Mouse (Mus musculus): ENCODE measurements around the gene Rsrc2. TPM values are rescaled to one million over a fixed set of nuclear protein-coding genes. Genes with fewer than 3 reads are reported as not detected.

Gene Rsrc2
- total RNA-seq, 1 experiment: 106 TPM

- H3K27ac ChIP-seq (ENCODE audit: insufficient read depth, low read depth, low read length, poor library complexity, severe bottlenecking): no peak overlapping the region
- in situ Hi-C loops (cut with MboI; ENCODE audit: low sequenced_read_pairs in 2 of 2, unreplicated experiment in 2 of 2): no loop called here
- TF ChIP-seq ZC3H11A (IDR thresholded peaks at IDR 0.05; ENCODE audit: borderline replicate concordance, low read depth, low read length) (no peak), HCFC1 (IDR thresholded peaks at IDR 0.05; ENCODE audit: borderline replicate concordance, insufficient read depth, low read length) (no peak), CHD2 (IDR thresholded peaks at IDR 0.05; ENCODE audit: low read depth, low read length) (no peak), ZNF384 (IDR thresholded peaks at IDR 0.05; ENCODE audit: low read depth, low read length) (no peak), MAFK (IDR thresholded peaks at IDR 0.05; ENCODE audit: insufficient read depth, low read depth, low read length) (no peak)
- H3K9me3 ChIP-seq (ENCODE audit: control insufficient read depth, insufficient read depth, low read depth, low read length): no peaks in the 10 kb centered on the region
- peaks cover 0 to 3% of the 10 kb centered on the region in 2 experiments; a peak in 1 of 4 replicates for H3K4me1 ChIP-seq (ENCODE audit: control insufficient read depth in 2 of 2, insufficient read depth in 2 of 2, low read length in 2 of 2, poor library complexity in 1 of 2)
- no peak for DNase-seq (ENCODE audit: low read depth, low spot score)
- no peak overlapping the region for H3K9ac ChIP-seq (ENCODE audit: insufficient read depth, low read depth, low read length, poor library complexity, severe bottlenecking)
- H3K36me3 ChIP-seq (ENCODE audit: control insufficient read depth, insufficient read depth, low read length, poor library complexity, severe bottlenecking): peaks cover 37% of the 10 kb centered on the region
- H3K4me3 ChIP-seq (ENCODE audit: insufficient read depth in 1 of 2, low read depth in 1 of 2, low read length in 2 of 2, poor library complexity in 1 of 2, severe bottlenecking in 1 of 2): no peak overlapping the region
Observed at GRCm38 (mm10) chr5:123713782-123714181, 35.4 kb downstream of the Rsrc2 start.

GRCm38 (mm10) chr5:123709571-123709970 lies 39.6 kb downstream of the Rsrc2 start:
- H3K4me1 ChIP-seq (ENCODE audit: control insufficient read depth in 2 of 2, insufficient read depth in 2 of 2, low read length in 2 of 2, poor library complexity in 1 of 2): no peaks in the 10 kb centered on the region
- H3K4me3 ChIP-seq (ENCODE audit: insufficient read depth in 1 of 2, low read depth in 1 of 2, low read length in 2 of 2, poor library complexity in 1 of 2, severe bottlenecking in 1 of 2): no peak overlapping the region
- H3K9ac ChIP-seq (ENCODE audit: insufficient read depth, low read depth, low read length, poor library complexity, severe bottlenecking): no peak overlapping the region
- in situ Hi-C loops (cut with MboI; ENCODE audit: low sequenced_read_pairs in 2 of 2, unreplicated experiment in 2 of 2): no loop called here
- H3K27ac ChIP-seq (ENCODE audit: insufficient read depth, low read depth, low read length, poor library complexity, severe bottlenecking): no peak overlapping the region
- no peaks in the 10 kb centered on the region for H3K9me3 ChIP-seq (ENCODE audit: control insufficient read depth, insufficient read depth, low read depth, low read length)
- no peak for TF ChIP-seq HCFC1 (IDR thresholded peaks at IDR 0.05; ENCODE audit: borderline replicate concordance, insufficient read depth, low read length)
- TF ChIP-seq MAFK (IDR thresholded peaks at IDR 0.05; ENCODE audit: insufficient read depth, low read depth, low read length): no peak
- TF ChIP-seq ZNF384 (IDR thresholded peaks at IDR 0.05; ENCODE audit: low read depth, low read length): no peak
- TF ChIP-seq CHD2 (IDR thresholded peaks at IDR 0.05; ENCODE audit: low read depth, low read length): no peak
- TF ChIP-seq ZC3H11A (IDR thresholded peaks at IDR 0.05; ENCODE audit: borderline replicate concordance, low read depth, low read length): no peak
- DNase-seq (ENCODE audit: low read depth, low spot score): no peak
- H3K36me3 ChIP-seq (ENCODE audit: control insufficient read depth, insufficient read depth, low read length, poor library complexity, severe bottlenecking): peaks cover 53% of the 10 kb centered on the region

- Histone ChIP-seq H3K27ac (ENCODE audit: insufficient read depth, low read depth, low read length, poor library complexity, severe bottlenecking) (no peak overlapping the region), H3K36me3 (ENCODE audit: control insufficient read depth, insufficient read depth, low read length, poor library complexity, severe bottlenecking) (peaks cover 52% of the 10 kb centered on the region), H3K9ac (ENCODE audit: insufficient read depth, low read depth, low read length, poor library complexity, severe bottlenecking) (no peak overlapping the region), H3K4me1 (ENCODE audit: control insufficient read depth in 2 of 2, insufficient read depth in 2 of 2, low read length in 2 of 2, poor library complexity in 1 of 2) (no peaks in the 10 kb centered on the region), H3K9me3 (ENCODE audit: control insufficient read depth, insufficient read depth, low read depth, low read length) (no peaks in the 10 kb centered on the region), H3K4me3 (ENCODE audit: insufficient read depth in 1 of 2, low read depth in 1 of 2, low read length in 2 of 2, poor library complexity in 1 of 2, severe bottlenecking in 1 of 2) (no peak overlapping the region)
- TF ChIP-seq CHD2 (IDR thresholded peaks at IDR 0.05; ENCODE audit: low read depth, low read length) (no peak), MAFK (IDR thresholded peaks at IDR 0.05; ENCODE audit: insufficient read depth, low read depth, low read length) (no peak), ZNF384 (IDR thresholded peaks at IDR 0.05; ENCODE audit: low read depth, low read length) (no peak), ZC3H11A (IDR thresholded peaks at IDR 0.05; ENCODE audit: borderline replicate concordance, low read depth, low read length) (no peak), HCFC1 (IDR thresholded peaks at IDR 0.05; ENCODE audit: borderline replicate concordance, insufficient read depth, low read length) (no peak)
- DNase-seq (ENCODE audit: low read depth, low spot score): no peak
- in situ Hi-C loops (cut with MboI; ENCODE audit: low sequenced_read_pairs in 2 of 2, unreplicated experiment in 2 of 2): no loop called here
Observed at GRCm38 (mm10) chr5:123708598-123708997, 40.6 kb downstream of the Rsrc2 start.

- Histone ChIP-seq H3K36me3 (ENCODE audit: control insufficient read depth, insufficient read depth, low read length, poor library complexity, severe bottlenecking) (peaks cover 48% of the 10 kb centered on the region), H3K9me3 (ENCODE audit: control insufficient read depth, insufficient read depth, low read depth, low read length) (no peaks in the 10 kb centered on the region), H3K27ac (ENCODE audit: insufficient read depth, low read depth, low read length, poor library complexity, severe bottlenecking) (no peak overlapping the region), H3K9ac (ENCODE audit: insufficient read depth, low read depth, low read length, poor library complexity, severe bottlenecking) (no peak overlapping the region), H3K4me1 (ENCODE audit: control insufficient read depth in 2 of 2, insufficient read depth in 2 of 2, low read length in 2 of 2, poor library complexity in 1 of 2) (no peaks in the 10 kb centered on the region), H3K4me3 (ENCODE audit: insufficient read depth in 1 of 2, low read depth in 1 of 2, low read length in 2 of 2, poor library complexity in 1 of 2, severe bottlenecking in 1 of 2) (no peak overlapping the region)
- in situ Hi-C loops (cut with MboI; ENCODE audit: low sequenced_read_pairs in 2 of 2, unreplicated experiment in 2 of 2): no loop called here
- TF ChIP-seq MAFK (IDR thresholded peaks at IDR 0.05; ENCODE audit: insufficient read depth, low read depth, low read length) (no peak), CHD2 (IDR thresholded peaks at IDR 0.05; ENCODE audit: low read depth, low read length) (no peak), ZNF384 (IDR thresholded peaks at IDR 0.05; ENCODE audit: low read depth, low read length) (no peak), HCFC1 (IDR thresholded peaks at IDR 0.05; ENCODE audit: borderline replicate concordance, insufficient read depth, low read length) (no peak), ZC3H11A (IDR thresholded peaks at IDR 0.05; ENCODE audit: borderline replicate concordance, low read depth, low read length) (no peak)
- DNase-seq (ENCODE audit: low read depth, low spot score): no peak
Observed at GRCm38 (mm10) chr5:123700625-123701024, 48.6 kb downstream of the Rsrc2 start.

GRCm38 (mm10) chr5:123699198-123699597 lies 50.0 kb downstream of the Rsrc2 start:
- peaks cover 44% of the 10 kb centered on the region for H3K36me3 ChIP-seq (ENCODE audit: control insufficient read depth, insufficient read depth, low read length, poor library complexity, severe bottlenecking)
- H3K27ac ChIP-seq (ENCODE audit: insufficient read depth, low read depth, low read length, poor library complexity, severe bottlenecking): no peak overlapping the region
- no peak overlapping the region for H3K4me3 ChIP-seq (ENCODE audit: insufficient read depth in 1 of 2, low read depth in 1 of 2, low read length in 2 of 2, poor library complexity in 1 of 2, severe bottlenecking in 1 of 2)
- peak; percentile 68 for DNase-seq (ENCODE audit: low read depth, low spot score)
- no peak overlapping the region for H3K9ac ChIP-seq (ENCODE audit: insufficient read depth, low read depth, low read length, poor library complexity, severe bottlenecking)
- no peaks in the 10 kb centered on the region; a peak in 1 of 4 replicates for H3K4me1 ChIP-seq (ENCODE audit: control insufficient read depth in 2 of 2, insufficient read depth in 2 of 2, low read length in 2 of 2, poor library complexity in 1 of 2)
- TF ChIP-seq MAFK (IDR thresholded peaks at IDR 0.05; ENCODE audit: insufficient read depth, low read depth, low read length): no peak
- TF ChIP-seq ZNF384 (IDR thresholded peaks at IDR 0.05; ENCODE audit: low read depth, low read length): no peak
- H3K9me3 ChIP-seq (ENCODE audit: control insufficient read depth, insufficient read depth, low read depth, low read length): no peaks in the 10 kb centered on the region
- in situ Hi-C loops (cut with MboI; ENCODE audit: low sequenced_read_pairs in 2 of 2, unreplicated experiment in 2 of 2): no loop called here

Data from ES-E14 (cell line).